Mouse (Mus musculus) liver, embryonic 14.5 days (tissue): ENCODE results near the gene Nxt2.

Source experiments
- CTCF ChIP-seq: IDR thresholded peaks from 2 replicates; pipeline ENCODE4 v1.5.1; 2016; ENCODE audit warnings: antibody characterized with exemption, low read depth, control low read depth
- EP300 ChIP-seq: IDR thresholded peaks from 2 replicates; pipeline ENCODE4 v1.6.1; 2016; ENCODE audit warnings: antibody characterized with exemption, low read depth

DNA sequence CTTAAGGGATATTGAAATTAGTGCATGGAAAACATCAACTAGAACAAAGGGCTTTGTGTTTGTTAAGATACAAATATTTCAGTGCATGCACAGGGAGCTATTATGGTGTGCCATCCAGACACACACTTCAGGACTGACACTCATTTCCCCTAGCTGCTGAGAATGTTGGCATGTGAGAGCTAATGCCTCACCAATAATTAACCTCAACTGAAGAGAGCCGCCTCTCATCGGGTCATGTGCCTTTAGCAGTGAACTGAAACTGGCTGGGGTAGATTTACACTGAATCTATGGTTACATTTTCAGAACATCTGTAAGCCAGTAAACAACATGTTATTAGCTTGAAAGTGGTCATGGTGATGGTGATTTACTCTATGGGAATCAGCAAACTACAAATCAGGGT is 44.5 kb upstream of the Nxt2 start:
- TF ChIP-seq CTCF, result no peak
- no peak for TF ChIP-seq EP300
